Mouse (Mus musculus): ENCODE data around the gene Ubash3a.

The Ubash3a gene

DNA sequence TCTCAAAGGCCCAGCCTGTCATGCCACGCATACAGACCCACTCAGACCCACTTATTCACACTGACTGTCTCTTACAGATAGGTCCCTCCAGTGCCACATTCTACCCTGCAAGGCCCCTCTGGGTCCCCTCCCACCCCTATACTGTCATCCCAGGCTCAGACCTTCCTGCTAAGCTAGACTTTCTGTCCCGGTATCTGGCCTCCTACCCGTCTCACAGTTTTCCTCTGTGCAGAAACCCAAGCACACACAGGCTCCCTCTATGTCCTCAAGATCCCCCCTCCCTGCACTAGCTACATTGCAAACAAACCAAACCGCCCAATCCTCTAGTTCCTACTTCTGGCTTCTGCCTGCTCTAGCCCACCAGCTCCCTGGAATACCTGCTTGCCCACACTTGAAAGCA, 70.3 kb downstream of the Ubash3a start:
- TF ChIP-seq GATA4 (IDR thresholded peaks at IDR 0.05; ENCODE audit: insufficient replicate concordance, low read length), result no peak

DNA sequence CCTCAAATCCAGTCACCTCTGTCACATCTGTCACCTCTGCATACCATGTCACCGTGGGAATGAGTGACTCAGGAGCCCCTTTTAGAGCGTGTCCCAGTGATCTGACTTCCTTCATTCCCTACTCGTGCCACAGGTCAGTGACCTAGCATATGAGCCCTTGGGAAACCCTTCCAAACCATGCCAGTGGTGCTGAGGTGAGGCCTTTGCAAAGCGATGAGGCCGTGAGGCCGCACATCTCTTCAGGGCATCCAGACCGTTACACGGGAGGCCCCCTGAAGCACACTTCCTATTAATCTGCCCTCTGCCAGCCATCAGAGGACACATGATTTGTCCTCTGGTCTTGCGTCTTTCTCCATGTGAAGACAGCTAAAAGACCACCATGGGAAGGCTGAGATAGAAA, 71.9 kb downstream of the Ubash3a start:
- TF ChIP-seq GATA4 (IDR thresholded peaks at IDR 0.05; ENCODE audit: insufficient replicate concordance, low read length), result no peak

DNA sequence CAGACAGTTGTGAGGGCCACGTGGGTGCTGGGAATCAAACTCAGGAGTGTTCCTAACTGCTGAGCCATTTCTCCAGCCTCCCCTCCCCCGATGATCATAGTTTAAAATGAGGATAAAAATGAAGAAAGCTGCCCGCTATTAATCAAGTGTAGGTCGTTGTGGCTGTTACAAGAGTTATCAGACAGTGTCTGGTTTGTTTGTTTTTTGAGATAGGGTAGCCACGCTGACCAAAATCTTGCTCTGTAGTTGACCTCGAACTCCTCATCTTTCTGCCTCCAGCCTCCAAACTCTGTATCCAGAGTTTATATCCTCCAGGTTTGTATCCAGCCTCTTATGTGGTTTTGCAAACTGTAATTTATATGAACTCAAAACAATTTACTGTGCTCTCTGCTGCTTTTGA, 72.6 kb downstream of the Ubash3a start:
- no peak for TF ChIP-seq GATA4 (IDR thresholded peaks at IDR 0.05; ENCODE audit: insufficient replicate concordance, low read length)

DNA sequence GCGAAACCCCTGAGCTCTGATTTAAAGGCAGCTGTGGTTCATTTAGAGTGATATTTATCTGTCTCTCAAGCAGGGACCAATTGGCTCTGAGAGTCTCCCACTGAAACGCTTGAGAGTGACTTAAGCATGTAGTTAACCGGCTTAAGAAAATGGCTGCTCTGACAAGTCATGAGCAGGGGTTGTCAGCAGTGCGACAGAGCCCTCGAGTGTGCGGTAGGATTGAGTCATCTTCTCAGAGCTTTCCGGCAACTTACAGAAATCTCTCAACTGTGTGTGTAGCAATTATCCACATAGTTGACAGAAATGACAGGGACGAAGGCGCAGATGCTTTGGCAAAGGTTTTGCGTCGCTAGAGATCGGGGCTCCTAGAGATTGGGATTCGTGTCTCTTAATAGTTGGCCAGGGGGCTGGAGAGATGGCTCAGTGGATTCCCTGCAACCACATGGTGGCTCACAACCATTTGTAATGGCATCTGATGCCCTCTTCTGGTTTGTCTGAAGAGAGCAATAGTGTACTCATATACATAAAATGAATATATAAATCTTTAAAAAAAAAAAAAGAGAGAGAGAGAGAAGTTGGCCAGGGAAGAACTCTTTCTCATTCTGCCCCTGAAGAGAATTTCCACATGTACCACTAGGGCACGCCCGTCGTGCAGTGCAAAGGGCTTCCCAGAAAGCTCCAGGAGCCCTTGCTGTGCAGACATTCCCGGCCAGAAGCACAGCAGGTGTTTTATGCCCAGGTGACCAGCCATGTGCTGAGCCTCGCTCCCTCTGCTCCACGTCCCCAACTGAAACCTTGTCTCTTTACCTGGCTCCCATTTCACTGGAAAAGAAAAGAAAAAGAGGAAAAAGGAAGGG, 74.4 kb downstream of the Ubash3a start:
- no peak for TF ChIP-seq GATA4 (IDR thresholded peaks at IDR 0.05; ENCODE audit: insufficient replicate concordance, low read length)

DNA sequence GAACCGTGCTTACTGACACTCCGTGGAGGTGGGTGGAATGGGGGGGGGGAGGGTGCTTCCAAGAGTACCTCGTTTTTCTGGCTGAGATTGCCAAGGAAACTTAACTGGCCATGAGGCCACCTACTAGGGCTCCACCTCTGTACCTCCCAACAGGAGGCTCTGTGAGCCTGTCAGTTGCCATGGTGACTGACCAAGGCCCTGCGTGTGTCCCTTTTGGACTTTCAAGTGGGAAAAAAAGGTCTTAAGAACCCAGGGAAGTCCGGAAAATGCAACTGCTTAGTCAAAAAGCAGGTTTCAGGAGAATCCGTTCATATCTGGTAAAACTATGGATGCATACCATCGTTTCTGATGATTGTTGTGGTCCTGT, 75.0 kb downstream of the Ubash3a start:
- TF ChIP-seq GATA4 (IDR thresholded peaks at IDR 0.05; ENCODE audit: insufficient replicate concordance, low read length), result no peak

DNA sequence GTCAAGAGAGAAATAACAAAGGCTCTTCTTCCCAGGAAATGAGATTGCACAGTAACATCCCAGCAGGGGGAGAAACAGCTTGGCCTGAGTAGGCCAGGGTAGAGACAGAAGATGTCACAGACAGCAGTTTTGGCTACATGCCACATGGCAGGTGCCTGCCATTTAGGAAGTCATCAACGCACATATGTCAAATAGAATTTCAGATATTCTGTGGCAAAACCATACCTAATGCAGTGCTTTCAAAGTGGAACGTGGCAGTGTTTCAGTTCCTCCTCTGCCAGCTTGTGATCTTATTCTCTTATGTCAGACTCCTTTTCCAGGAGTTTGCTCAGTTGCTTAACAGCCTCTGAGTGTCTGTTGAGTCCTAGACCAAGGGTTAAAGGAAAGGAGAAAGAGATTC, 78.2 kb downstream of the Ubash3a start:
- TF ChIP-seq GATA4 (IDR thresholded peaks at IDR 0.05; ENCODE audit: insufficient replicate concordance, low read length), result no peak

DNA sequence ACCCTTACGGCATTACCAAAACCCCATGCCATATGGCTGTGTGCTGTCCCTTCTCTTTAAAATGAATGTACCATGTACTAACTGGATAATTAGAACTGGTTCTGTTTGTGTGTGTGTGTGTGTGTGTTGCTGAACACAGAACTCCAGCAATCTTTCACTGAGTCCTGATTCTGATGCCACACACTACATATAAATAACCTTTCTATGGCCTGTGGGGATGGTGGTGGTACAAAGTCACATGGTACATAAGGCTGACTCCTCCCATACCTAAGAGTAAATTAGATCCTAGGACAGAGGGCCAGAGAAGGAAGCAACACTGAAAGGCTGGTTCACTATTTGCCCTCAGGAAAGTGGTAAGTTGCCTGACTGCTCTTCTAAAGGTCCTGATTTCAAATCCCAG, 78.8 kb downstream of the Ubash3a start, which contains the start of gene Slc37a1:
TSS of gene Slc37a1 (plus strand) at position 301 of the 400 bp plus-strand sequence.
- TF ChIP-seq GATA4 (IDR thresholded peaks at IDR 0.05; ENCODE audit: insufficient replicate concordance, low read length), result no peak

DNA sequence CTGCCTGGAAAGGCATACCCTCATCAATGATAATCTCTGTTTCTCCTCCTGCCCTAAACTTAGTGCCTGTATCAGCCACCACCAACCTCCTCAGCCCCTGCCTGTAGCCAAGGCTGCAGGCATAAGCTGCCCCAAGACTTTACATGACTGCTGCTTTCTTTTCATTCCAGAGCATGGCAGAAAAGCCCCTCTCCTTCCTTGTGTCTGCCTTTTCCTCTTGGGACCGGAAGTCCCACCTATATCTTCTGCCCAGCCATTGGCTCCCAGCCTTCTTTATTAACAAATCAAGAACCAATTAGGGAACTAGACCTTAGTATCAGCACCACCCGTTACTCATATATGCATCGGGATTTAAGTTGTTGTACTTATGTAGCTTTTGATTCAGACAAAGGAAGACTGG, 79.5 kb downstream of the Ubash3a start:
- TF ChIP-seq GATA4 (IDR thresholded peaks at IDR 0.05; ENCODE audit: insufficient replicate concordance, low read length), result no peak

DNA sequence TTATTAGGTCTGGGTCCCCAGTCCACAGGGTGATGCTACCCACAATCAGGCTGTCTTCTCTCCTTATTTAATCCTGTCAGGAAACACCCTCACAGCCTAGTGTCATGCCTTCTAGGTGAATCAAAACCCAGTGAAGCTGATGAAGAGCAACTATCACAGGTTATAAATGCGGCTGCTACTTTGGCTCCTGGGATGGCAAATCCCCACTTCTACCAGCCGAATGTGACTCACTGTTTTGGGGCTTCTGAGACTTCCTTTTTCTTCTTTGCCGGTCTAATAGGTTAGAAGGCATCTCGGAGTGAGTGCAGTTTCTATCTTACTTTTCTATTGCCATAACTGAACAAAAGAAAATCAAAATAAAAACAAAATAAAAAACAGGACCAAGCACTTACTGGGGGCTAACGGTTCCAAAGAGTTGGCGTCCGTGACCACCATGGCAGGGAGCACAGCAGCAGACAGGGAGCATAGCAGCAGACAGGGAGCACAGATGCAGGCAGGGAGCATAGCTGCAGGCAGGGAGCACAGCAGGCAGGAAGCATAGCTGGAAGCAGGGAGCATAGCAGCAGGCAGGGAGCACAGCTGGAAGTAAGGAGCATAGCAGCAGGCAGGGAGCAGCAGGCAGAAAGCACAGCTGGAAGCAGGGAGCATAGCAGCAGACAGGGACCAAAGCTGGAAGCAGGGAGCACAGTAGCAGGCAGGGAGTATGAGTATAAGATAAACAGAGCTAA, 81.5 kb downstream of the Ubash3a start:
- no peak for TF ChIP-seq GATA4 (IDR thresholded peaks at IDR 0.05; ENCODE audit: insufficient replicate concordance, low read length)

DNA sequence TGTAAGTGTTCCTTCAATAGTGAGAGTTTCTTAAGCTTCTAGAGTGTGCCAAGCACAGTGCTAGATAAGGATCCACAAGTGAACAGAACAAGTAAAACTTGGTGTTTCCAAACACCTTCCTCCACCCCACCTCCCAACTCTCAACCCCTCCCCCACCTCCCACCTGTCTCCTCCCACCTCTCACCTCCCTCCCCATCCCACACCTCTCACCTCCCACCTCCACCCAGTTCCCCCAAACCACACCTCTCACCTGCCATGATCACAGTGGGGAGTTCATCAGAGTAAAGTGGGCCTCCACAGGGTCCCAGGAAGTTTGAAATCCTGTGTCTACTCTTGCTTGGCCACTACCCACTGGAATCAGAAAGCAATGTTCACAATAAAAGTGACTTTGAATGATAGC, 82.6 kb downstream of the Ubash3a start:
- TF ChIP-seq GATA4 (IDR thresholded peaks at IDR 0.05; ENCODE audit: insufficient replicate concordance, low read length), result no peak

DNA sequence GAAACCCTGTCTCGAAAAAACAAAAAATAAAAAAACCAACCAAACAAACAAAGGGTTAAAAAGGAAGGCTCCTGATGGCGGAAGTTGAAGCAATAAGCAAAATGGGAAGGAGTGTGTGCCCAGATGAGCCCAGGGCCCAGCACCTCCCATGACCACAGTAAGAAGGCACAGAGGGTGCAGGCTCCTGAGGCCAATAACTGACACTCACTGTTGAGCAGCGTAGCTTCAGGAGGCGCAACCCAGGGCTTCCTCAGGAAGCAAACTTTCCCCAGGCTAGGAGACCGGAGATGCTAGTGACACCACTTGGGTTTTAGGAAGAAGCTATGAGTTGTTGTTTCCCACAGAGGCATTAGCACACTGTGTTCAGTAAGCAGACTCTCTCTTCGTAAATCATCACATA, 83.2 kb downstream of the Ubash3a start:
- no peak for TF ChIP-seq GATA4 (IDR thresholded peaks at IDR 0.05; ENCODE audit: insufficient replicate concordance, low read length)

DNA sequence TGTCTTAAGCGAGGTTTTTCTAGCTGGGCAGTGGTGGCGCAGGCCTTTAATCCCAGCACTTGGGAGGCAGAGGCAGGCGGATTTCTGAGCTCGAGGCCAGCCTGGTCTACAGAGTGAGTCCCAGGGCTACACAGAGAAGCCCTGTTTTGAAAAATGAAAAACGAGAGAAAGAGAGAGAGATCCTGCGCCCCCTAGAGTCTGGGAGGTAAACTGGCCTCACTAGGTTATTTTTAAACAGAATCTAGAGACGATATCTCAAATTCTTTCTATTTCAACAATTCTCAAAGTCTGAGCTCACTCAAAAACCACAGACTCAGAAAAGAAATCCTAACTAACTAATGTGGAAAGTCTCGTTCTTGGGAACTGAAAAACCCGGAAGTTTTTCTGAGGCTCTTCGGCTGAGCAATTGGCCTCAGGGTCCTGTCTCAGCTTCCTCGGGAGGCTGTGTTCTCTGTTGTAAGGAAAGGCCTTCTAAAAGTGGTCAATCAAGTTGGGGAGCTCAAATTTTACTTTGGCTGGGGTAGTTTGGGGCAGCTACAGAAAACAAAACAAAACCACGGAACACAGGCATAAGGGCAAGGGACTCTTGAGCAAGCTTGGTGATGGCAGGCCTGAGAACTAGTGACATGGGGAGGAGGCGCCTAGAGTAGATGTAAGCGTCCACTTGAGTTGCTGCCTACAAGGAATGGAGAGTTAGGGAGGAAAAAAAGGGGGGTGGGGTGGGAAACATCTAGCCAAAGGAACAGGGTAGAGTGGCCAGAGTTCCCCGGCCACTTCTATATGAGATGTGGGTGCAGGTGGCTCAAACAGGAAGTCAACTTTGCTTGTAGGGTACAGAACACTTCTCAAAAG, 86.9 kb downstream of the Ubash3a start:
- TF ChIP-seq GATA4 (IDR thresholded peaks at IDR 0.05; ENCODE audit: insufficient replicate concordance, low read length), result no peak

DNA sequence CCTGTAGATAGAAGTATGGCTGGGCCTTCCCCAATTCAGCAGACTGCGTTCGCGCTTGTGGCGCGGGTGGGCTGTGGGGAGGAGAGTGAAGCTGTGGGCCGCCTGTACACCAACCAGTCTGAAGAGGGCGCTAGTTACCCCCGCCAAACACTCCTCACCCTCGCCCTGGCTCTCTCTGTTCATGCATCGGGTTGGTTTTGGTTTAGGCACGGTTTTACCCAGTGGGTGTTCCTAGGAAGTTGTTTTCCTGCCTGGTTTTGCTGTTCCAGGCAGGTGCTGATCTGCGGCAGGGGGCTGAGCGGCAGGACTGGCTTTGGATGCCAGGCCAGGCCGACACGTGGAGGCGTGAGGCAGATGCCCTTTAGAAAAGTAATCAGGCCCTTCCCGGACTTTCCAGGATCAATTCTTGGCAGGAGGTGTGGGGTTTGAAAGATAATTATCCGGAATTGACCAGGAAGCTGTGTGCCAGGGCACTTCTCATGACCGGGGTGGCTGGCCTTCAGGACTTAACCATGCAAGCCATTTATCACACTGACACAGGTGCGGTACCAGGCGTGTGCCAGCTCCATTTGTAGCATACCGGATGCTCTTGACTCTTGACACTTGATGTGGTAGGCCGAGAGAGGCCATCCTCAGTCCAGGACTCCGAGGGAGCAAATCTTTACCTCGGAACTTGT, 87.7 kb downstream of the Ubash3a start:
- peak; percentile 51; the same call in 1 of the 2 replicates for TF ChIP-seq GATA4 (IDR thresholded peaks at IDR 0.05; ENCODE audit: insufficient replicate concordance, low read length)

DNA sequence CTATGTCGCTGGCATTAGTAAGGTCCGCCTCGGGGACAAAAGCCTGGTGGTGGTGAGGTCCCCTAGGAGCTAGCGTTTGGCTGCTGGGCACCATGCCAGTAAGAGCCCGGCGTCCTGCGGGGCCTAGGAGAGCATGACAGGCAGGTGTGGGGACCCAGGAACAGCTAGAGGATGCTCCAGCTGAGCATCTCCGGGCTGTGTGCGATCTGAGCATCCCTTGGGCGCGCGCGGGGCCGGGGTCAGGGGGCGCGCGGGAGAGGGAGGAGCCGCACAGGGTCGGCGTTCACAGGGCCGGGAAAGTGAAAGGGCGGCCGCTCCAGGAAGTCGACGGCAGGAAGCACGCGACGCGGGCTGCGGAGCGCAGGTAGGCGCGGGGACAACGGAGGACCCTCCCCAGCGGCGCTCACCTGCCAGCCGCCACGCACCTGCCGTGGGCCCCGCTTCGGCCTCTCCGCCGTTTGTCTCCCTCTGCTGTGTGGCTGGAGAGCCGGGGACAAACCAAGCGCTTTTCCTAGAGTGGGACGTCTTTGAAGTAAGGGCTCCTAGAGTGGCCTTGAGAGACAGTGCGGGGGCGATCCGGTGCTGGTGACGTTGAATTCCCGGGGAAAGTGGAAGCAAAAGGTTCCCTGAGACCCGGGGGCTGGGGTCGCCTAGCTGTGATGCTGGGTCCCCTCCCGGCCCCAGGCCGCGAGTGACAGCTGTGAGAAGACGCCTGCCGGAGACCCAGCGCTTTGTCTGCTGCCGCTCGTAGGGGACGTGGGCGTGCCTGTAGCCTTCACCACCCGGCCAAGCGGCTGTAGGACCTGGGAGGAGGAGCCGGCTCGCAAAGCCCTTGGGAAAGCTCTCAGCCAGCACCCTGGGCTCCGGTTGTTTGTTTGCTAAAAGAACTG, 88.5 kb downstream of the Ubash3a start:
- TF ChIP-seq GATA4 (IDR thresholded peaks at IDR 0.05; ENCODE audit: insufficient replicate concordance, low read length), result no peak

Data from liver, adult (tissue).